Mouse (Mus musculus) adrenal gland, postnatal 0 days (tissue): Measurements from ENCODE around the gene Ccdc22. TPM values are rescaled to one million over a fixed set of nuclear protein-coding genes. Genes with fewer than 3 reads are reported as not detected.

Experiments used
- polyA plus RNA-seq: library from polyadenylated mRNA; unstranded; fragments of >200 nt; fragmentation: Nextera tagmentation; extraction: Ambion mirVana; gene quantifications from 2 replicates; pipeline ENCODE4 v1.2.1, GENCODE M21; 2015

Ccdc22 gene
- polyA plus RNA-seq = 18.1 and 20.4 TPM in 2 replicates

GRCm38 (mm10) chrX:7604879-7605574, at the start of gene Ccdc22:
TSS of gene Ccdc22 (minus strand) at chrX:7605517.

DNA sequence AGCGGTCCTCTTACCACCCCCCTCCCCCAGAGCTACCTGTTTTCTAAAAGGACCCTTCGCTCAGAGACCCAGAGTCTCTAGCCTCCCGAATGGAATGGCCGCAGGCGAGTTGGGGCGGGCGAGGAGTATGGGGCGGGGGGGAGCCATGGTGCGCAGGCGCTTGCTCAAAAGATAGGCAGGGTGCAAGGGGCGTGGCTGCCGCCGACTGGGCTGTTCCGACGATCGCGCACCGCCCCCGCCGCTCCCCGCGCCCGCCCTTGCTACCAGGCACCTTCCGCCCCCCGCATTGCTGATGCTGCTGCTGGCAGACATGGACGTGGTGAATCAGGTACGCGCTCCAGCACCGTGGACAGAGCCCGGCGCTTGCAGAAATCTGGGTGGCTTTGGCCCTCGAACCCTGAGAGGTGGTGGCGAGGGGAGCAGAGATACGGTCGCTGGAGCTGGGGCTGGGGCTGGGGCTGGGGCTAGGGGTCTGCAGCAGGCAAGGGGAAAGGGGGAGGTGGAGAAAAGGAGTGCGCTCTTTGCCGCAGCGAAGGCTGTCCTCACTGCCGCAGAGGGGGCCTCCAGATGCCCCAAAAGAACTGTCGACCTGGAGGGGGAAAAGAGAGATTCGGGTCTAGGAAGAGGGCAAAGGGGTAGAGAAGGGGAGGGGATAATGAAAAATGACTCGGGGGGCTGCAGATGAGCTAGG, 33.2 kb upstream of the Ccdc22 start, which contains the start of gene Syp:
Gene Syp, plus strand, starts transcription at position 71 of the 691 bp plus-strand sequence.

DNA sequence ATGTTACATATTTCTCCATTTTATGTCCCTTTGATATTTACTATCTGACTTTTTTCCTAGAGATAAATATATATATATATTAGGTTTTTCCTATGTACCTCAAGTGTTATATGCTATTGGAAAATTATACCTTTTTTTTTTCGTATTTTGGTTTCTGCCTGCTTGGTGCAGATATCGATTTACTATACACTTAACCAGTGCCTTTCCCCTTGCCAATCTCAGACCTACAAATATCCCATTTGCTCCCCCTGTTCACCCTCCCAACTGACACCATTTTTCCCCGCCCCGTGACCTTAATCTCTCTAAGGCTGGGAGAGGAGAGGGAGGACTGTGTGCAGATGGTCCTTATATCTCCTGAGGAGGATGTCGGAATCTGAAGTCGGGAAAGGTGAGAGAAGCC, 1.5 kb upstream of the Ccdc22 start, which contains the start of gene Cacna1f:
Gene Cacna1f, plus strand, starts transcription at position 301 of the 400 bp plus-strand sequence.

DNA sequence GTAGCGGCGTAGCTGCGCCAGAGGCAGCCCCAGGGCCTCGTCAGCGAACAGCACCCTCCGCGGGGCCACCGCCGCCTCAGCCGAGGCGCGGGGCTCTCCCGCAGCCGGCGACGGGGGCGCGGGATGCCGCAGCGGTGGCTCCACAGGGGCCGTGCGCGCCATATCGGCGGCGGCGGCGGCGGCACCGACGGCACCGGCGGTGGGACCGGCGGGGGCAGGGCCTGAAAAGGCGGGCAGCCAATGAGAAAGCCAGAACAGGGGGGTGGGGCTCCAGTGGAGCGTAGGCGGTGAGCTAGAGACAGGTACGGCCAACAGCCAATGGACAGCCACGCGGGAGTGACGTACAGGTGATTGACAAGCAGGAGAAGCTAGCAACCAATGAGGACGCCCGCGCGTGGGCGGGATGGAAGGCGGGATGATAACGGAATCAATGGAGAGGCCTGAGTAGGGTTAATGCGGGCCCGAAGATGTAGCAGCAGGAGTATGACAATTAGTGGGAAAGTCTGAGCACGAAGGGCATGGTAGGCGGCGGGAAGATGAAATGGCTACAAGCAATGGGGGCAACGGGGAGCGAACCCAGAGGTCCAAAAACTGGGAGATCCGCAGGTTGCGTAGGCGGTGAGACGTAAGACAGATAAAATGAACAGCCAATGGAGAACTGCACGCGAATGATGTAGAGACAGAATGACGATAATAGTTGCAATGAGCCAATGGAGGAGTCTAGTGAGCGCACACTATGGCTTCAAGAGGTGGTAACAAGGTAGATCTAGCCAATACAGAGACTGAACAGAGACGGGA, 31.0 kb downstream of the Ccdc22 start, which contains the start of gene Ppp1r3f:
Gene Ppp1r3f, minus strand, starts transcription at position 197 of the 798 bp plus-strand sequence.

DNA sequence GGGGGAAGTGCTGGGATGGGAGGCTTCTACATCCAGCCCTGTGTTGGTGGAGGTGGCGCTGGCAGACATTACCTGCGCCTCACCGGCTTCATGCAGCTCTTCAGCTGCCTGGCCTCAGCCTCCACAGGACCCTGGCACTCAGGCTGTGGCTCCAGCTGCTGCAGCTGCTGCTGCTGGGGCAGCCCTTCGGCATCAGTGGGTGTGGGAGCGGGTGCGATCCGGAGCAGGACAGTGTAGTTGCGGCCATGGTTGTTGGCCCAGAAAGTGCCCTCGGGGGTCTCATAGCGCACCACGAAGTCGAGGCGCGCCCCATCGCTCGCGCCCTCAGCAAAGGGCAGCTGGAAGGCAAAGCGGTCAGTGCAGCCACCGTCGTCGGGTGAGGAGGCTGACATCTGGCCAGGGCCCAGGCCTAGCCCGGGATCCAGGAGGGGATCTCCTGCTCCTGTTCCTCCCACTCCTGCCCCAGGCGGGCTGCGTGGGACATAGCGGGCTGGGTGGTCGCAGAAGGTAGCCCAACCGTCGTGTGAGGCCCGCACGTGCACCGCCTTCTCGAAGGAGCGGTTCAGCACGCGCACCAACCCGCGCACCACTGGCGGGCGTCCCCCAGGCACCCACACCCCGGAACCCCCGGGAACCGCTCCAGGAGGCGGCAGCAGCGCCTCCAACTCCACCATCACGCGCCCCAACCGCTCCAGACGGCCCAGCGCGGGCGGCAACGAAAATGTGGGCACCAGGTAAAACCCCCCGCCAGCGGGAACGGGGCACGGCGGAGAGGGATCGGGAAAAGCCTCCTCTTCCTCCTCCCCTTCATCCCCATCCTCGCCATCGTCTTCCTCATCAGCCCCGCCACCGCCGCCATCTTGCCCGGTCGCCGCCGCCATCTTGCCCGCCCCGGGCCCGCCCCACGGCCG, 31.9 kb downstream of the Ccdc22 start, which contains the start of gene Foxp3:
Gene Foxp3, plus strand, starts transcription at position 469 of the 911 bp plus-strand sequence.

Other genes starting within 250 kb of the Ccdc22 start
- gene Usp27x, start 229.7 kb downstream of the Ccdc22 start, polyA plus RNA-seq = 2.2 and 3.3 TPM in 2 replicates
- gene Foxp3, start 31.9 kb downstream of the Ccdc22 start, polyA plus RNA-seq = 0.11 and 0.17 TPM in 2 replicates
- 2.0 and 2.6 TPM in 2 replicates for gene Ppp1r3f, start 31.2 kb downstream of the Ccdc22 start, polyA plus RNA-seq
- 0.03 TPM in 1 of 2 replicates, not detected in the other for gene Cacna1f, start 1.6 kb upstream of the Ccdc22 start, polyA plus RNA-seq
- 29.4 and 43.0 TPM in 2 replicates for gene Syp, start 33.0 kb upstream of the Ccdc22 start, polyA plus RNA-seq
- 6.0 and 7.0 TPM in 2 replicates for gene Prickle3, start 51.7 kb upstream of the Ccdc22 start, polyA plus RNA-seq
- 104 and 112 TPM in 2 replicates for gene Plp2, start 65.9 kb upstream of the Ccdc22 start, polyA plus RNA-seq
- 0.30 and 0.63 TPM in 2 replicates for gene Magix, start 75.7 kb upstream of the Ccdc22 start, polyA plus RNA-seq
- 21.6 and 34.4 TPM in 2 replicates for gene Gpkow, start 91.6 kb upstream of the Ccdc22 start, polyA plus RNA-seq
- 63.2 and 88.4 TPM in 2 replicates for gene Wdr45, start 108.8 kb upstream of the Ccdc22 start, polyA plus RNA-seq
- gene Gm45208, start 116.7 kb upstream of the Ccdc22 start, polyA plus RNA-seq = 0.29 and 0.43 TPM in 2 replicates
- 25.9 and 43.7 TPM in 2 replicates for gene Praf2, start 122.9 kb upstream of the Ccdc22 start, polyA plus RNA-seq
- gene Ccdc120, start 145.4 kb upstream of the Ccdc22 start, polyA plus RNA-seq = 6.9 and 7.3 TPM in 2 replicates
- 20.3 and 26.3 TPM in 2 replicates for gene Tfe3, start 157.0 kb upstream of the Ccdc22 start, polyA plus RNA-seq
- 26.0 and 30.5 TPM in 2 replicates for gene Gripap1, start 184.2 kb upstream of the Ccdc22 start, polyA plus RNA-seq
- gene Kcnd1, start 216.8 kb upstream of the Ccdc22 start, polyA plus RNA-seq = 1.8 and 2.8 TPM in 2 replicates
- 37.5 and 39.6 TPM in 2 replicates for gene Otud5, start 235.8 kb upstream of the Ccdc22 start, polyA plus RNA-seq